Mouse (Mus musculus) stomach, embryonic 14.5 days (tissue): ENCODE measurements around the gene Secisbp2. TPM values are rescaled to one million over a fixed set of nuclear protein-coding genes. Genes with fewer than 3 reads are reported as not detected.

Experiments used
- ATAC-seq: fragments of 200-750 bp; cut with Nextera tagmentation; 2 replicates; pipeline ENCODE4 v1.8.0; 2017; ENCODE audit warnings: low read depth, moderate TSS enrichment; ENCODE audit not compliant: insufficient number of reproducible peaks, insufficient read depth, low FRiP score
- H3K27ac ChIP-seq: fragments of 300-500 bp; sonication (generic); 2 replicates; pipeline ENCODE4 v1.5.1; 2014; ENCODE audit warnings: mild to moderate bottlenecking, low read length, moderate library complexity, mixed read lengths
- H3K27me3 ChIP-seq: fragments of 300-500 bp; sonication (generic); 2 replicates; pipeline ENCODE4 v1.6.1; 2014; ENCODE audit warnings: low read length, control low read depth, mixed read lengths; ENCODE audit not compliant: control insufficient read depth, insufficient read depth
- H3K36me3 ChIP-seq: fragments of 300-500 bp; sonication (generic); 2 replicates; pipeline ENCODE4 v1.6.1; 2014; ENCODE audit warnings: mild to moderate bottlenecking, control low read depth, low read length, moderate library complexity, mixed read lengths; ENCODE audit not compliant: control insufficient read depth, insufficient read depth
- H3K4me1 ChIP-seq: fragments of 300-500 bp; sonication (generic); 2 replicates; pipeline ENCODE4 v1.6.1; 2014; ENCODE audit warnings: low read length, control low read depth, mixed read lengths; ENCODE audit not compliant: control insufficient read depth, insufficient read depth
- H3K4me2 ChIP-seq: fragments of 300-500 bp; sonication (generic); replicated peaks from 2 replicates; pipeline ENCODE4 v1.6.1; 2014; ENCODE audit warnings: low read depth, low read length, control low read depth
- H3K4me3 ChIP-seq: fragments of 300-500 bp; sonication (generic); 2 replicates; pipeline ENCODE4 v1.5.1; 2014; ENCODE audit warnings: low read depth, low read length, control low read depth
- H3K9ac ChIP-seq: fragments of 300-500 bp; sonication (generic); replicated peaks from 2 replicates; pipeline ENCODE4 v1.6.1; 2014; ENCODE audit warnings: low read depth, mild to moderate bottlenecking, control low read depth, low read length, moderate library complexity, mixed read lengths
- H3K9me3 ChIP-seq: fragments of 300-500 bp; sonication (generic); 2 replicates; pipeline ENCODE4 v1.6.1; 2016; ENCODE audit warnings: low read depth, low read length, control low read depth; ENCODE audit not compliant: control insufficient read depth
- WGBS: fragments of 180-500 bp; shearing (Covaris S2); extraction: QIAGEN DNeasy Blood & Tissue Kit; methylation state at CpG from one replicate; pipeline ENCODE4 v1.1.7; 2014; 5-methylcytosine and 5-hydroxymethylcytosine counted together
- polyA plus RNA-seq: library from polyadenylated mRNA; unstranded; fragments of >200 nt; fragmentation: Nextera tagmentation; extraction: Ambion mirVana; gene quantifications from 2 replicates; pipeline ENCODE4 v1.2.1, GENCODE M21; 2014

The Secisbp2 gene
- polyA plus RNA-seq, 1 experiment from 2014 or later, result 35.3 TPM

DNA sequence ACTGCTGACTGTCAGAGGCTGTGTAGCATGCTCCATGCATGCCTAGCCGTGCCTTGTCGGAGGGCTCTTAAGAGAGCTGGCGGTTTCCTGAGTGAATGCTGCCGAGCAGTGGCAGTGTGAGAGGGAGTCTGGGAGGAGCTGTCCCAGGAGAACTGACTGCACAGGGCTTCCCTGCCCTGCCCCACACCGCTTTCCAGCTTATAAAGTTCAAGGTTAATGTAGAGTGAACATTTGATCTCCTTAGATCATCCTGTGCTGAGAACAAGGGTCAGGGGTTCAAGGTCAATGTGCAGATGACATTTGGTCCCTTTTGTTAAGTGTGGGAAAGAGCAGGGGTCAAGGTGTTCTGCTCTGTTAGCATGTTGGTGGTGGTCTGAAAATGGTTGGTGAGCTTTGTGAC, 29.6 kb downstream of the Secisbp2 start:
- H3K36me3 ChIP-seq, result peaks cover 72% of the 10 kb centered on the region
- no peak overlapping the region for H3K27ac ChIP-seq
- no peak overlapping the region for H3K4me3 ChIP-seq
- H3K9me3 ChIP-seq, result no peaks in the 10 kb centered on the region
- no peaks in the 10 kb centered on the region for H3K27me3 ChIP-seq
- H3K4me1 ChIP-seq, result no peaks in the 10 kb centered on the region
- H3K9ac ChIP-seq, result no peak overlapping the region
- no peak for ATAC-seq
- 82% methylated on average over 5 of the region's 5 CpGs for WGBS
- no peak overlapping the region for H3K4me2 ChIP-seq

DNA sequence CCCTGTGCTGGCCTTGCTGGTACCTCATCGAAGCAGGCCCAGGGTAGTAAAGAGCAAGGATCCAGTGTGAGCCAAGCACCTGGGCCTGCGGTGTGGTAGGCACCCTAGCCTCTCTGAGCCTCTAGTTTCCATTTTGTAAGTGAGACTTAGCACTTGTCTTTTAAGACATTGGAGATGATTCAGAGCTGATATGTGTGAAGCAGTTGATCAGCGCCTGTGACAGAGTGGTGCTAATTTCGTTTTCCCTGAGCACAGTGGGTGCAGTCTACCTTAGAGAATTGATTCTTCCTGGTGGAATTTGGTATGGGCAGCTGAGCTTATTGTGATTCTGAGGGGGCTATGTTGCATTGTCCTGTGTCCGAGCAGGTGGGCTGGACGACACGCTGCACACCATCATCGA, 30.1 kb downstream of the Secisbp2 start:
- Histone ChIP-seq H3K36me3 (peaks cover 69% of the 10 kb centered on the region), H3K9ac (no peak overlapping the region), H3K9me3 (no peaks in the 10 kb centered on the region), H3K4me3 (no peak overlapping the region), H3K4me1 (no peaks in the 10 kb centered on the region), H3K27me3 (no peaks in the 10 kb centered on the region), H3K27ac (no peak overlapping the region), H3K4me2 (no peak overlapping the region)
- ATAC-seq, result no peak
- 94% methylated on average over 8 of the region's 8 CpGs for WGBS

- Histone ChIP-seq H3K9me3 (no peaks in the 10 kb centered on the region), H3K27me3 (no peaks in the 10 kb centered on the region), H3K4me2 (no peak overlapping the region), H3K9ac (no peak overlapping the region), H3K36me3 (peaks cover 60% of the 10 kb centered on the region), H3K4me1 (no peaks in the 10 kb centered on the region), H3K27ac (peak overlapping the region; percentile 17; the same call in 1 of the 2 replicates), H3K4me3 (no peak overlapping the region)
- 86% methylated on average over 7 of the region's 7 CpGs for WGBS
- no peak for ATAC-seq
These were observed 33.9 kb downstream of the Secisbp2 start for GRCm38 (mm10) chr13:51685290-51685966.

DNA sequence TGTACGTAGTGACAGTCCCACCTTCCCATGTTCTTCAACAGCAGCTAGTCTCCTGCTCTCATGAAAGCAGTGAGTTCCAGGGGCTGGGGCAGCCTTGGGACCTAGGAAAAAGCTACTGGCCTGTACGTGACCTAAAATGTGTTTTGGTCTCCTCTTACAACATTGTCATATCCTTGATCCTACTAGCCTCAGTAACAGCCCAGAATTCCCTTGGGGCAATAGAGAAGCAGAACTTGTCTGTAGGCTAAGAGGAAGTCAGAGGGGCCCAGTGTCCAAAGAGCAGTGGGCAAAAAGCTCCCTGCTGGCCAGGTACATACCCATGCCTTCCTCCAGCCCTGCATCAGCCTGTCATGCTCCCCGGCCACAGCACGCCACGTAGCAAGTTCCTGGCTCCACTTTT, 35.5 kb downstream of the Secisbp2 start:
- Histone ChIP-seq H3K4me1 (no peaks in the 10 kb centered on the region), H3K9me3 (no peaks in the 10 kb centered on the region), H3K27ac (no peak overlapping the region), H3K9ac (no peak overlapping the region), H3K4me2 (no peak overlapping the region), H3K4me3 (no peak overlapping the region), H3K27me3 (no peaks in the 10 kb centered on the region), H3K36me3 (peaks cover 46% of the 10 kb centered on the region)
- 93% methylated on average over 5 of the region's 5 CpGs for WGBS
- no peak for ATAC-seq

GRCm38 (mm10) chr13:51688688-51689087, 37.2 kb downstream of the Secisbp2 start:
- no peak for ATAC-seq
- Histone ChIP-seq H3K4me2 (no peak overlapping the region), H3K9me3 (no peaks in the 10 kb centered on the region), H3K36me3 (peaks cover 30% of the 10 kb centered on the region), H3K27me3 (no peaks in the 10 kb centered on the region), H3K9ac (no peak overlapping the region), H3K4me3 (no peak overlapping the region), H3K27ac (no peak overlapping the region), H3K4me1 (no peaks in the 10 kb centered on the region)
- WGBS, result 59% methylated on average over 3 of the region's 3 CpGs

DNA sequence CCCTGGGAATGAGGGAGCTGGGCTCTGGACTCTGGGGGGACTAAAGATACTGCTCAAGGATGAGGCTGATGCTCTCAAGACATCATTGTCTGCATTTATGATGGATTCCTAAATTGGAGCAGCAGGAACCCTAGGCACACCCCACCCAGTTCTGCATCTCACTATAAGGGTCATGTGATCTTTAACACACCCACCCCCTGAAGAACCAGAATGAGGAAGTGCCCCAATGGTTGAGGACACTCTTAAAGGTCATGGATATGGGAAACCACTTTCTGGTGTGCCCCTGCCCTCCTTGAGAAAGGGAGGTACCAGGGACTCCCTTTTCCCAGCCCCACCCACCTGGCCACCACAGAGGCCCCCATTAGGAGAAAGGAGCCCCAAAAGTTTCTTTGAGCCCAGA, 45.0 kb downstream of the Secisbp2 start:
- H3K4me2 ChIP-seq, result no peak overlapping the region
- H3K27me3 ChIP-seq, result no peaks in the 10 kb centered on the region
- no peak overlapping the region for H3K4me3 ChIP-seq
- no peak overlapping the region for H3K9ac ChIP-seq
- ATAC-seq, result no peak
- no peaks in the 10 kb centered on the region for H3K36me3 ChIP-seq
- H3K9me3 ChIP-seq, result no peaks in the 10 kb centered on the region
- H3K4me1 ChIP-seq, result no peaks in the 10 kb centered on the region
- no peak overlapping the region for H3K27ac ChIP-seq

GRCm38 (mm10) chr13:51697455-51697854, 46.0 kb downstream of the Secisbp2 start:
- WGBS, result 71% methylated on average over 6 of the region's 6 CpGs
- H3K36me3 ChIP-seq, result no peaks in the 10 kb centered on the region
- H3K9me3 ChIP-seq, result no peaks in the 10 kb centered on the region
- no peak overlapping the region for H3K27ac ChIP-seq
- no peaks in the 10 kb centered on the region for H3K27me3 ChIP-seq
- no peaks in the 10 kb centered on the region for H3K4me1 ChIP-seq
- no peak for ATAC-seq
- H3K4me2 ChIP-seq, result no peak overlapping the region
- H3K9ac ChIP-seq, result no peak overlapping the region
- H3K4me3 ChIP-seq, result no peak overlapping the region

DNA sequence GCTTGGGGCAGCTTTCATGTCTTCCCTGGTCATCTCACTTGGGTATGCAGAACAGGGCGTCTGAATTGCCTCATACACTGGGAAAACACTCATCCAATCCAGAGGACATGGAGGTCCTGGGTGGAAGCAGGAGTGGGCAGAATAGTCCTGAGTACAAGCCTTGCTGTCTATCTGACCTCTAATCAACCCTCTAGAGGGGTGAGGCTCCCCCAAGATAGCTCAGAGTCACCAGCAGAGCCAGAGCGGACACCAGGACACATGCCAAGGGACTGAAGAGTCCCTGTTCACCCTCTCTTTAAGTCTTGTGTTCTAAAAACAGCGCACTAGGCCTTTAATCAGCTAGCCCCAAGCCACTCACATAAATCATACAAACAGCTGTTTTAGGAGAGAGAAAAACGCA, 46.4 kb downstream of the Secisbp2 start:
- 55% methylated on average over 4 of the region's 4 CpGs for WGBS

GRCm38 (mm10) chr13:51698318-51698717, 46.8 kb downstream of the Secisbp2 start:
- Histone ChIP-seq H3K27me3 (no peaks in the 10 kb centered on the region), H3K4me2 (no peak overlapping the region), H3K4me3 (no peak overlapping the region), H3K27ac (no peak overlapping the region), H3K9ac (no peak overlapping the region), H3K36me3 (no peaks in the 10 kb centered on the region), H3K9me3 (no peaks in the 10 kb centered on the region), H3K4me1 (no peaks in the 10 kb centered on the region)
- WGBS, result 78% methylated on average over 3 of the region's 3 CpGs
- no peak for ATAC-seq

More for the DNA sequence above, 46.4 kb downstream of the Secisbp2 start:
- Histone ChIP-seq H3K36me3 (no peaks in the 10 kb centered on the region), H3K27ac (no peak overlapping the region), H3K27me3 (no peaks in the 10 kb centered on the region), H3K4me1 (no peaks in the 10 kb centered on the region), H3K9me3 (no peaks in the 10 kb centered on the region), H3K4me3 (no peak overlapping the region), H3K4me2 (no peak overlapping the region), H3K9ac (no peak overlapping the region)
- no peak for ATAC-seq
